Comparison of ENCODE assay signal across 8 mouse cellular contexts in genomic region chr19:41932686-41933085, GRCm38 (mm10). TPM values are rescaled to one million over a fixed set of nuclear protein-coding genes. Genes with fewer than 3 reads are reported as not detected.
DNase-seq lines count a peak whose midpoint lies in the region; ATAC-seq lines count a peak whose summit lies in the region.

No protein-coding gene starts in this region.

- H3K27me3 ChIP-seq in heart, embryonic 10.5 days (ENCODE audit: insufficient read depth, poor library complexity, severe bottlenecking) = no peaks in the 10 kb centered on the region
- no peaks in the 10 kb centered on the region for H3K27me3 ChIP-seq in hindbrain, embryonic 13.5 days
- H3K27me3 ChIP-seq in midbrain, embryonic 12.5 days = no peaks in the 10 kb centered on the region

- no peak for DNase-seq in heart, embryonic 10.5 days (ENCODE audit: low spot score)
- DNase-seq in heart, postnatal 4 days = no peak
- peak; percentile 63 for DNase-seq in thymus, postnatal 0 days (ENCODE audit: low spot score)
- DNase-seq in thymus, postnatal 14 days = no peak
- DNase-seq in testis, postnatal 14 days (ENCODE audit: low spot score) = no peak
- no peak for DNase-seq in cerebellum, adult 9-11 months

- peak overlapping the region; percentile 86 for H3K4me3 ChIP-seq in heart, embryonic 10.5 days
- H3K4me3 ChIP-seq in hindbrain, embryonic 13.5 days = peak overlapping the region; percentile 91
- peak overlapping the region; percentile 94 for H3K4me3 ChIP-seq in midbrain, embryonic 12.5 days

- H3K4me2 ChIP-seq in hindbrain, embryonic 13.5 days = peak overlapping the region; percentile 95
- H3K4me2 ChIP-seq in midbrain, embryonic 12.5 days (replicated peaks) = peak overlapping the region; percentile 94

- no peaks in the 10 kb centered on the region for H3K9me3 ChIP-seq in heart, embryonic 10.5 days
- no peaks in the 10 kb centered on the region for H3K9me3 ChIP-seq in hindbrain, embryonic 13.5 days
- no peaks in the 10 kb centered on the region for H3K9me3 ChIP-seq in midbrain, embryonic 12.5 days

- H3K4me1 ChIP-seq in heart, embryonic 10.5 days = peaks cover 14% of the 10 kb centered on the region
- H3K4me1 ChIP-seq in hindbrain, embryonic 13.5 days (replicated peaks) = peaks cover 28% of the 10 kb centered on the region
- peaks cover 22% of the 10 kb centered on the region for H3K4me1 ChIP-seq in midbrain, embryonic 12.5 days

- H3K36me3 ChIP-seq in heart, embryonic 10.5 days = peaks cover 48% of the 10 kb centered on the region
- H3K36me3 ChIP-seq in hindbrain, embryonic 13.5 days = peaks cover 36% of the 10 kb centered on the region
- H3K36me3 ChIP-seq in midbrain, embryonic 12.5 days = peaks cover 24% of the 10 kb centered on the region

- H3K9ac ChIP-seq in hindbrain, embryonic 13.5 days = peak overlapping the region; percentile 86
- peak overlapping the region; percentile 72 for H3K9ac ChIP-seq in midbrain, embryonic 12.5 days (replicated peaks)

- peak overlapping the region; percentile 86 for H3K27ac ChIP-seq in heart, embryonic 10.5 days
- peak overlapping the region; percentile 76 for H3K27ac ChIP-seq in hindbrain, embryonic 13.5 days
- H3K27ac ChIP-seq in midbrain, embryonic 12.5 days (replicated peaks) = no peak overlapping the region; the same call in 1 of the 2 replicates

- ATAC-seq in hindbrain, embryonic 13.5 days (ENCODE audit: low FRiP score) = peak; percentile 18
- ATAC-seq in midbrain, embryonic 12.5 days (ENCODE audit: low FRiP score, low read depth) = peak; percentile 25; the same call in 1 of the 2 replicates

- under 1% methylated on average over 28 of the region's 28 CpGs for WGBS in heart, embryonic 10.5 days
- 2% methylated on average over 28 of the region's 28 CpGs for WGBS in hindbrain, embryonic 13.5 days
- WGBS in midbrain, embryonic 12.5 days = 1% methylated on average over 28 of the region's 28 CpGs

RNA-seq across cellular contexts. Expression of gene Exosc1, which starts 0.5 kb away (rescaled TPM):
- polyA plus RNA-seq in heart, embryonic 10.5 days (2016; fragmentation: Nextera tagmentation; extraction: Ambion mirVana) = 60.1 and 78.1 TPM in 2 replicates
- total RNA-seq in heart, postnatal 4 days (2021) = 10 to 100 TPM; 18.0 to 18.2 TPM
- 86.9 and 90.8 TPM in 2 replicates for polyA plus RNA-seq in thymus, postnatal 0 days (2015; fragmentation: Nextera tagmentation; extraction: Ambion mirVana)
- polyA plus RNA-seq in hindbrain, embryonic 13.5 days (2015; fragmentation: Nextera tagmentation; extraction: Ambion mirVana) = 65.8 and 67.0 TPM in 2 replicates
- 73.1 and 76.8 TPM in 2 replicates for polyA plus RNA-seq in midbrain, embryonic 12.5 days (2016; fragmentation: Nextera tagmentation; extraction: Ambion mirVana)

RNA-seq across cellular contexts. Expression of gene Zdhhc16, which starts 0.6 kb away (rescaled TPM):
- 73.4 and 78.9 TPM in 2 replicates for polyA plus RNA-seq in heart, embryonic 10.5 days (2016; fragmentation: Nextera tagmentation; extraction: Ambion mirVana)
- total RNA-seq in heart, postnatal 4 days (2021) = 10 to 100 TPM; 30.7 to 31.7 TPM
- polyA plus RNA-seq in thymus, postnatal 0 days (2015; fragmentation: Nextera tagmentation; extraction: Ambion mirVana) = 67.3 and 67.8 TPM in 2 replicates
- 78.8 and 80.7 TPM in 2 replicates for polyA plus RNA-seq in hindbrain, embryonic 13.5 days (2015; fragmentation: Nextera tagmentation; extraction: Ambion mirVana)
- 79.9 and 82.6 TPM in 2 replicates for polyA plus RNA-seq in midbrain, embryonic 12.5 days (2016; fragmentation: Nextera tagmentation; extraction: Ambion mirVana)

RNA-seq across cellular contexts. Expression of gene Pgam1, which starts 21.0 kb away (rescaled TPM):
- polyA plus RNA-seq in heart, embryonic 10.5 days (2016; fragmentation: Nextera tagmentation; extraction: Ambion mirVana) = 1,222 and 1,272 TPM in 2 replicates
- total RNA-seq in heart, postnatal 4 days (2021) = 100 to 1,000 TPM; 150 to 162 TPM
- polyA plus RNA-seq in thymus, postnatal 0 days (2015; fragmentation: Nextera tagmentation; extraction: Ambion mirVana) = 251 and 275 TPM in 2 replicates
- polyA plus RNA-seq in hindbrain, embryonic 13.5 days (2015; fragmentation: Nextera tagmentation; extraction: Ambion mirVana) = 465 and 466 TPM in 2 replicates
- polyA plus RNA-seq in midbrain, embryonic 12.5 days (2016; fragmentation: Nextera tagmentation; extraction: Ambion mirVana) = 514 and 531 TPM in 2 replicates

RNA-seq across cellular contexts. Expression of gene Rrp12, which starts 36.7 kb away (rescaled TPM):
- polyA plus RNA-seq in heart, embryonic 10.5 days (2016; fragmentation: Nextera tagmentation; extraction: Ambion mirVana) = 25.1 and 25.8 TPM in 2 replicates
- total RNA-seq in heart, postnatal 4 days (2021) = 10 to 100 TPM; 19.9 to 23.4 TPM
- polyA plus RNA-seq in thymus, postnatal 0 days (2015; fragmentation: Nextera tagmentation; extraction: Ambion mirVana) = 11.3 and 12.4 TPM in 2 replicates
- polyA plus RNA-seq in hindbrain, embryonic 13.5 days (2015; fragmentation: Nextera tagmentation; extraction: Ambion mirVana) = 15.6 and 15.7 TPM in 2 replicates
- polyA plus RNA-seq in midbrain, embryonic 12.5 days (2016; fragmentation: Nextera tagmentation; extraction: Ambion mirVana) = 22.8 and 22.9 TPM in 2 replicates

RNA-seq across cellular contexts. Expression of gene Mms19, which starts 48.3 kb away (rescaled TPM):
- 25.4 and 27.0 TPM in 2 replicates for polyA plus RNA-seq in heart, embryonic 10.5 days (2016; fragmentation: Nextera tagmentation; extraction: Ambion mirVana)
- 10 to 100 TPM; 19.3 to 20.1 TPM for total RNA-seq in heart, postnatal 4 days (2021)
- 28.0 and 31.2 TPM in 2 replicates for polyA plus RNA-seq in thymus, postnatal 0 days (2015; fragmentation: Nextera tagmentation; extraction: Ambion mirVana)
- polyA plus RNA-seq in hindbrain, embryonic 13.5 days (2015; fragmentation: Nextera tagmentation; extraction: Ambion mirVana) = 36.5 and 39.7 TPM in 2 replicates
- polyA plus RNA-seq in midbrain, embryonic 12.5 days (2016; fragmentation: Nextera tagmentation; extraction: Ambion mirVana) = 35.5 and 37.8 TPM in 2 replicates
